Mouse (Mus musculus): ENCODE data around the gene Morc3.

The Morc3 gene

GRCm38 (mm10) chr16:93831627-93832395, at the start of gene Morc3:
Gene Morc3 (plus strand): TSS chr16:93832121.
- DNase-seq = peak; percentile 100

DNA sequence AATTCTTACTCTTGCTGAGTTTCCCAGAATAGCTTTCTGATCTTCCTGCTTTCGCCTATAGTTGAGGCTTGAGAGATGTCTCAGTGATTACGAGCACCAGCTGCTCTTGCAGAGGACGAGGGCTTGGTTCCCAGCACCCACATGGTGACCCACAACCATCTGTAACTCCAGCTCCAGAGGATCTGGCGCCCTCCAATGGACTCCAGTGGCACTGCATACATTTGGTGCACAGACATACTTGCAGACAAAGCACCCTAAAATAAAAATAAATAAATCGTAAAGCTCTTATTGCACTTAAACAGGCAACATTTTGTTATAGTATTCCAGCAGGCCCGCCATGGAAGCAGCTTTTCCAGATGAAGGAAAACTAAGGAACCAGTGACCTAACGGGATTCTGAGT, 47.7 kb upstream of the Morc3 start:
- DNase-seq = no peak

DNA sequence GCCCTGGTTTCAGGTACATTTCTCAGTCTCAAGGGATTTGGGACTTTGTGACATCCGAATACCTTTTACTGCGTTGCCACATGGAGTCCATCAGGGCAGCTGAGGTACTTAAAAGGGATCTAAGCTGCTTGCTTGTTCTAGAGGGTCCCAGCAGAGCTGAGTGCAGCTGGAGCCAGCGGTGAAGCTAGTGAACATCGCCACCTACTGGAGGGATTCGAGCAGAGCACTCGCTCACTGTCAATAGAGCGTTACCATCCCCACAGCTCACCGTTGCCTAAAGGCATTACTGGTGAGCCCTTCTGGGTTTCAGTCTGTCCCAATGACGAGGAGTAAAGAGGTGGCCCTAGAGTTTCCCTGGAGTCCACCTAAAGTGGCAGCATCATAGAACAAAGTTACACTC, 46.1 kb upstream of the Morc3 start:
- peak; percentile 71 to 83 for DNase-seq

DNA sequence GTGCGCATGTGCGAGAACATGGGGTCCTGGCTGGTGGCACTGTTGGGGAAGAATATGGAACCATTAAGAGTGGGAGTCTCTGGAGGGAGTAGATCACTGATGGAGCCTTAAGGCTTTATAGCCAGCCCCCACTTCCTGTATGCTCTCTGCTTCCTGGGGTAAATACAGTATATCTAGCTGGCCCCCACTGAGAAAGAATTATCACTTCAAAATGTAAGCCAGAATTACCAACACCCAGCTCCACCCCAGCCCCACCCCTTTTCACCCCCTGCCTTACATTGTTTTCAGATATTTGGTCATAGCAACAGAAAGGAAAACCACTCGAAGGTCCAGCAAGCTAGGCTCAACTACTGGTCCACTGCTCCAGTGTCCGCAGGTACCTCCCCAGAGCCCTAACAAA, 43.5 kb upstream of the Morc3 start:
- DNase-seq = no peak

- no peak for DNase-seq
Measured at GRCm38 (mm10) chr16:93788881-93789280, 43.0 kb upstream of the Morc3 start.

DNA sequence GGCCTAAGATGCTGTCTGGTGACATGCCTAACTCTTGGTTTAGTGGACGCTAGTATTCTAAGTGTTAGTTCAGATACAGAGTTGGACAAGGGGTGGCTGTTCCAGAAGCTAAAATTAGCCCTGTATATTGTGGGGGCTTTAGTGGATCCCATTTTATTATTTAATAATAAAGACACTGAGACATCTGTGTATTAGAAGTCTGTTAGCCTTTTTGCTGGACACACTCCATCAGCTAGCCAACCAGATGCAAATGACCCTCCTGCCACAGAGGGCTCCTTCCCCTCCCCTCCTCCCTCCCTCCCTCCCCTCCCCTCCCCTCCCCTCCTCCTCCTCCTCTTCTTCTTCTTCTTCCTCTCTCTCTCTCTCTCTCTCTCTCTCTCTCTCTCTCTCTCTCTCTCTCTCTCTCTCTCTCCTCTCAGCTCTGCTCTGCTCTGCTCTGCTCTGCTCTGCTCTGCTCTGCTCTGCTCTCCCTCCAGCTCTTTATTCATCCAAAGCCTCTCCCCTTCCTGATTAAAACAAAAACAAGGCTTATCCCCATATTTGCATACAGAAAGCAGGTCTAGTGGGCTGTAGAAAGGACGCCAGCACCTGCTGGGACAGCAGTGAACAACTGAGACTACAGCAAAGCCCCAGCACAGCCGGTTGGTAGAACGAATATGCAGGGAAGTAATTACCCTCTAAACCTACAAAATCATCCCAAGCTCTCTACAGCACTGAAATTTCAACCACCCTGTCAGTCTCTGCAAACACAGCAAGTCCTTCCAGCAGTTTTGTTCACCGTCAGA, 41.8 kb upstream of the Morc3 start:
- no peak for DNase-seq

DNA sequence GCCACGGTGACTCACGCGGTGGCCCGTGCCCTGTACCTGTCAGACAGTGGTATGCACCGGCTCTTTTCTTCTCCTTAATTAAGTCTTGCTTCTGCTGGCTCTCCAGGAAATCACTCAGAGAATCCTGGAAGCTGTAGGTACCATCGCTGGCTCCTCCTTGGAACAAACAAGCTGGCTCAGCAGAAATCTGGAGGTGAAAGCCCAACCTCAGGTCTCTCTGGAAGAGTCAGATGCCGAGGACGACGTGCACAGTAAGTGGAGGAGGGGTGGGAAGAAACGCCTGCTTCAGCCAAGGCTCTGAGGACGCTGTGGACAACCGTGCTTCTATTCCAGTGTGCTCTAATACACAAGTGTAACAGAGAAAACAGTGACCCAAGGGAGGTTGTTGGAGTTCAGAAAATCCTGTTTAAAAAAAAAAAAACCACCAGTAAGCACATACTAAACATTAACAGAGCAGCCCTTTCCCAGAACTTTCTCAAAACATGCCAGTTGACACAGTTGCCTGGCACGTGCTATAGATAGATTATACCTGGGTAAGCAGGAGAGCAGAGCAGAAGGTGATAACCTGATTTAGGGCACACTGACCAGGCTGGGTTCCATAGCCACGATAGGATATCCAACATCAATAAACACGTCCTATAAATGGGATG, 38.8 kb upstream of the Morc3 start:
- DNase-seq = no peak

GRCm38 (mm10) chr16:93794845-93795244, 37.1 kb upstream of the Morc3 start:
- DNase-seq = no peak

- no peak for DNase-seq
Measured at GRCm38 (mm10) chr16:93795391-93795790, 36.5 kb upstream of the Morc3 start.

GRCm38 (mm10) chr16:93797021-93797840, 34.7 kb upstream of the Morc3 start:
- DNase-seq = peak; percentile 76 to 83

GRCm38 (mm10) chr16:93797841-93798492, 34.0 kb upstream of the Morc3 start:
- peak; percentile 38 for DNase-seq

GRCm38 (mm10) chr16:93798623-93799022, 33.3 kb upstream of the Morc3 start:
- DNase-seq = no peak

- peak; percentile 34 to 39 for DNase-seq
Measured at GRCm38 (mm10) chr16:93799071-93799470, 32.9 kb upstream of the Morc3 start.

DNA sequence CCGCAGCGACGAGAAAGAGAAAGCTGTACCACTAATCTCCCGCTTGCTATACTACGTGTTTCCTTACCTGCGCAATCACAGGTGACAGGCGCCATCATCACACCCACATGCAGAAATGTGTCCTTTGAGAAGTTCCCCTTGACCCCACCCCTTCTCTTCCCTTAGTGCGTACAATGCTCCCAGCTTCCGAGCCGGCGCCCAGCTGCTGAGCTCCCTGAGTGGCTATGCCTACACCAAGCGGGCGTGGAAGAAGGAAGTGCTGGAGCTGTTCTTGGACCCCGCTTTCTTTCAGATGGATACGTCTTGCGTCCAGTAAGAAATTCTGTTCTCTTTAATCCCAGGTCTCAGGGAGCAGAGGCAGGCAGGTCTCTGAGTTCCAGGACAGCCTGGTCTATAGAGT, 32.0 kb upstream of the Morc3 start:
- DNase-seq = no peak

DNA sequence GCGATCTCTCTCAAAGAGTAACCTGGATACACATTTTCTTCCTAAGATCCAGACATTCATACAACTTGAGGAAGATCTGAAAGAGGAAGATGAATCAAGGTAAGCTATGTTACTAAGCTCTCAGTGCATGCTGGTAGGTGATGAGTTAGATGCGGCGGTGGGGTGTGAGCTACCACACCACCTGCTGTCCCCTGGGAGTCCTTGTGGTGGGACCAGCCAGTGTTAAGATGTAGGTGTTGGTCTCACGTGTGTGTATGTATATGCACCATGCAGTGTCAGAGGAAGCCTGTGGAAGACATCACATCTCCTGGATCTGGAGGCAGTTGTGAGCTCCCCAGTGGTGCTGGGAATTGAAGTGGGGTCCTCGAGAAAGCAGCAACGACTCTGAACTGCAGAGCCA, 24.8 kb upstream of the Morc3 start:
- no peak for DNase-seq

DNA sequence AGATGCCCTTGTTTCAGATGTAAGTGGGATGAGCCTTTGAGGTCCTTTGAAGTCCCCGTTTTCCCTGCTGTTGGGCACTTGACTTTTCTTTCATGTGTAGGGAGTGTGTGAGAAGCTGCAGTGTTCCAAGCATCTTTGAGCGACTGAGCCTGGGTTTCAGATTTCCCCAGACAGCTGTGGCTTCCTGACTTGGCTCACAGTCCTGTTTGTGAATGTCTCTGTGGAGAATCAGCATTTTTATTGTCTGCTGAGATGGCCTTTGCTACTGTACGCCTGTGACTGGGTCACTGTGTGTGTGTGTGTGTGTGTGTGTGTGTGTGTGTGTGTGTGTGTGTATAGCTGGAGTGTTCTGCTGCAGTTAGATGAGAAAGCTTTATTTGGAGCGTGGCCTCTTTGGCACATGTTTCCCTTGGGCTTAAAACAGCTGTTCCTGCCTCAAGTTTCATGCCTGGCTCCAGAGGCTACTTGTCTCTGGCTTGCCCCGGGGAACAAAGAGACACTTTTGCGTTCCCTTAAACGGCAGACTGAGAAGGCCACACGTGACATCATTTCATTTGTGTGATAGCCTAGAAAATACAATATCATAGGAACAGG, 23.9 kb upstream of the Morc3 start:
- DNase-seq = no peak

GRCm38 (mm10) chr16:93815856-93816736, 15.8 kb upstream of the Morc3 start:
- DNase-seq = no peak

- DNase-seq = no peak
Measured at GRCm38 (mm10) chr16:93816861-93817260, 15.1 kb upstream of the Morc3 start.

- DNase-seq = no peak
Measured at GRCm38 (mm10) chr16:93817371-93817770, 14.6 kb upstream of the Morc3 start.

- DNase-seq = no peak
Measured at GRCm38 (mm10) chr16:93818691-93819324, 13.1 kb upstream of the Morc3 start.
